Mouse (Mus musculus) embryo, embryonic 11.5 days (tissue): ENCODE measurements around the gene Junb.

Experiments
- DNase-seq: peaks from one replicate; pipeline ENCODE4 v3.0.0-alpha.2; 2012; ENCODE audit warnings: low read depth, low spot score

Junb gene

GRCm38 (mm10) chr8:84987903-84988302, 9.4 kb upstream of the Junb start:
- DNase-seq, result no peak

GRCm38 (mm10) chr8:84987388-84987787, 8.9 kb upstream of the Junb start:
- no peak for DNase-seq

- DNase-seq, result no peak
Measured at GRCm38 (mm10) chr8:84986379-84986945, 7.9 kb upstream of the Junb start.

GRCm38 (mm10) chr8:84985684-84986378, 7.3 kb upstream of the Junb start:
- DNase-seq, result no peak

- no peak for DNase-seq
Measured at GRCm38 (mm10) chr8:84985049-84985683, 6.6 kb upstream of the Junb start.

GRCm38 (mm10) chr8:84984294-84985048, 6.0 kb upstream of the Junb start:
- DNase-seq, result no peak

- DNase-seq, result no peak
Measured at GRCm38 (mm10) chr8:84982499-84983011, 4.0 kb upstream of the Junb start.

- no peak for DNase-seq
Measured at GRCm38 (mm10) chr8:84981644-84982498, 3.4 kb upstream of the Junb start.

- DNase-seq, result no peak
Measured at GRCm38 (mm10) chr8:84980622-84981358, 2.3 kb upstream of the Junb start.

GRCm38 (mm10) chr8:84979599-84980421, 1.3 kb upstream of the Junb start:
- peak; percentile 83 for DNase-seq

GRCm38 (mm10) chr8:84977435-84978247, 877 bp downstream of the Junb start:
- DNase-seq, result no peak

GRCm38 (mm10) chr8:84976763-84977434, 1.6 kb downstream of the Junb start:
- DNase-seq, result no peak

GRCm38 (mm10) chr8:84976031-84976762, 2.3 kb downstream of the Junb start:
- DNase-seq, result peak; percentile 89

GRCm38 (mm10) chr8:84975434-84975833, 3.1 kb downstream of the Junb start:
- no peak for DNase-seq

- no peak for DNase-seq
Measured at GRCm38 (mm10) chr8:84974543-84975142, 3.9 kb downstream of the Junb start.

GRCm38 (mm10) chr8:84973803-84974542, 4.5 kb downstream of the Junb start:
- DNase-seq, result no peak
